Mouse (Mus musculus) CH12.LX (cell line): Measurements from ENCODE around the gene Grb10. TPM values are rescaled to one million over a fixed set of nuclear protein-coding genes. Genes with fewer than 3 reads are reported as not detected.
A peak's percentile ranks its signal among the peaks of the same experiment; 100 is the strongest.

Source experiments
- DNase-seq: peaks from one replicate; pipeline ENCODE4 v3.0.0-alpha.2; 2013; ENCODE audit errors: extremely low read depth
- H3K27ac ChIP-seq: 2 replicates; pipeline ENCODE4 v1.5.1; 2012; ENCODE audit warnings: low read depth, mild to moderate bottlenecking, control low read depth, moderate library complexity; ENCODE audit not compliant: insufficient read depth
- H3K27me3 ChIP-seq: replicated peaks from 2 replicates; pipeline ENCODE3; 2012; ENCODE audit warnings: inconsistent platforms
- H3K36me3 ChIP-seq, 2 experiments: replicated peaks in 1 of 2; 2 replicates each; pipeline versions ENCODE3 to v1.6.1; 2012; ENCODE audit warnings: inconsistent platforms in 1 of 2, low read length in 1 of 2, mild to moderate bottlenecking in 1 of 2, mixed read lengths in 1 of 2, moderate library complexity in 1 of 2; ENCODE audit not compliant: control insufficient read depth in 1 of 2, insufficient read depth in 1 of 2
- H3K4me1 ChIP-seq, 2 experiments: 2 replicates each; pipeline ENCODE4 v1.6.1; 2012; ENCODE audit warnings: inconsistent platforms in 1 of 2, moderate library complexity in 1 of 2; ENCODE audit not compliant: insufficient read depth in 2 of 2, control insufficient read depth in 1 of 2
- H3K4me2 ChIP-seq: 2 replicates; pipeline ENCODE4 v1.6.1; 2012; ENCODE audit warnings: low read depth, mild to moderate bottlenecking, control low read depth; ENCODE audit not compliant: poor library complexity, insufficient read depth, severe bottlenecking
- H3K4me3 ChIP-seq, 3 experiments: fragments of 150-350 bp in 1 of 3; sonication (generic) in 1 of 3; replicated peaks in 1 of 3; 2 replicates each; pipeline versions ENCODE3 to v1.5.1; 2011 to 2012; ENCODE audit warnings: low read depth in 2 of 3, low read length in 2 of 3, mild to moderate bottlenecking in 2 of 3, moderate library complexity in 2 of 3, control low read depth in 1 of 3, improper control_type of control experiment in 1 of 3, inconsistent platforms in 1 of 3, mixed read lengths in 1 of 3; ENCODE audit not compliant: poor library complexity in 1 of 3
- H3K79me2 ChIP-seq: replicated peaks from 2 replicates; pipeline ENCODE4 v1.6.1; 2012; ENCODE audit warnings: mild to moderate bottlenecking, moderate library complexity; ENCODE audit not compliant: control insufficient read depth, poor library complexity, insufficient read depth, severe bottlenecking; ENCODE audit errors: extremely low read depth
- H3K9ac ChIP-seq: 2 replicates; pipeline ENCODE4 v1.6.1; 2012; ENCODE audit warnings: low read depth, mild to moderate bottlenecking, control low read depth, moderate library complexity; ENCODE audit not compliant: insufficient read depth
- H3K9me3 ChIP-seq: replicated peaks from 2 replicates; pipeline ENCODE3; 2012; ENCODE audit warnings: low read length, inconsistent platforms, mixed read lengths
- BHLHE40 ChIP-seq: IDR thresholded peaks from 2 replicates; pipeline ENCODE4 v1.6.1; 2011; ENCODE audit warnings: mild to moderate bottlenecking, low read depth, low read length, improper control_type of control experiment
- CHD1 ChIP-seq: IDR thresholded peaks from 2 replicates; pipeline ENCODE4 v1.6.1; 2012; ENCODE audit warnings: low read depth, low read length, improper control_type of control experiment, inconsistent platforms
- CHD2 ChIP-seq: IDR thresholded peaks from 2 replicates; pipeline ENCODE4 v1.6.1; 2011; ENCODE audit warnings: low read length, improper control_type of control experiment
- CTCF ChIP-seq, 2 experiments: IDR thresholded peaks in 1 of 2; conservative IDR thresholded peaks in 1 of 2; 2 replicates each; pipeline ENCODE4 v1.5.1; 2011 to 2012; ENCODE audit warnings: low read depth in 2 of 2, low read length in 2 of 2, improper control_type of control experiment in 1 of 2, inconsistent platforms in 1 of 2, mild to moderate bottlenecking in 1 of 2, moderate library complexity in 1 of 2
- E2F4 ChIP-seq: IDR thresholded peaks from 2 replicates; pipeline ENCODE4 v1.6.1; 2011; ENCODE audit warnings: low read depth, low read length, improper control_type of control experiment; ENCODE audit not compliant: insufficient replicate concordance
- ELF1 ChIP-seq: IDR thresholded peaks from 2 replicates; pipeline ENCODE4 v1.6.1; 2014; ENCODE audit warnings: low read depth, mild to moderate bottlenecking, inconsistent platforms, low read length, improper control_type of control experiment
- EP300 ChIP-seq: IDR thresholded peaks from 2 replicates; pipeline ENCODE4 v1.6.1; 2011; ENCODE audit warnings: low read length, improper control_type of control experiment
- ETS1 ChIP-seq: conservative IDR thresholded peaks from 2 replicates; pipeline ENCODE4 v1.6.1; 2012; ENCODE audit warnings: low read depth, mild to moderate bottlenecking, inconsistent platforms, low read length, improper control_type of control experiment, moderate library complexity
- GABPA ChIP-seq: IDR thresholded peaks from 2 replicates; pipeline ENCODE4 v1.6.1; 2012; ENCODE audit warnings: low read depth, low read length, improper control_type of control experiment, inconsistent platforms; ENCODE audit not compliant: insufficient replicate concordance
- HCFC1 ChIP-seq: IDR thresholded peaks from 2 replicates; pipeline ENCODE4 v1.6.1; 2012; ENCODE audit warnings: low read depth, mild to moderate bottlenecking, inconsistent platforms, low read length, improper control_type of control experiment
- IRF4 ChIP-seq: IDR thresholded peaks from 2 replicates; pipeline ENCODE4 v1.6.1; 2014; ENCODE audit warnings: low read depth, mild to moderate bottlenecking, inconsistent platforms, low read length, improper control_type of control experiment
- JUN ChIP-seq: IDR thresholded peaks from 2 replicates; pipeline ENCODE4 v1.6.1; 2011; ENCODE audit warnings: low read depth, mild to moderate bottlenecking, low read length, improper control_type of control experiment, moderate library complexity; ENCODE audit not compliant: insufficient read depth
- JUND ChIP-seq: conservative IDR thresholded peaks from 2 replicates; pipeline ENCODE4 v1.6.1; 2011; ENCODE audit warnings: low read depth, low read length, improper control_type of control experiment
- KAT2A ChIP-seq: IDR thresholded peaks from 2 replicates; pipeline ENCODE4 v1.6.1; 2012; ENCODE audit warnings: low read length, improper control_type of control experiment, inconsistent platforms; ENCODE audit not compliant: insufficient replicate concordance
- MAFK ChIP-seq: IDR thresholded peaks from 2 replicates; pipeline ENCODE4 v1.6.1; 2011; ENCODE audit warnings: low read length, improper control_type of control experiment; ENCODE audit not compliant: insufficient replicate concordance
- MAX ChIP-seq: IDR thresholded peaks from 2 replicates; pipeline ENCODE4 v1.6.1; 2011; ENCODE audit warnings: low read length, improper control_type of control experiment
- MAZ ChIP-seq: IDR thresholded peaks from 2 replicates; pipeline ENCODE4 v1.6.1; 2012; ENCODE audit warnings: low read depth, mild to moderate bottlenecking, inconsistent platforms, low read length, improper control_type of control experiment, moderate library complexity
- MEF2A ChIP-seq: IDR thresholded peaks from 2 replicates; pipeline ENCODE4 v1.6.1; 2014; ENCODE audit warnings: low read depth, mild to moderate bottlenecking, inconsistent platforms, low read length, improper control_type of control experiment, borderline replicate concordance
- MXI1 ChIP-seq: IDR thresholded peaks from 2 replicates; pipeline ENCODE4 v1.6.1; 2011; ENCODE audit warnings: mild to moderate bottlenecking, low read depth, low read length, improper control_type of control experiment
- MYC ChIP-seq: IDR thresholded peaks from 2 replicates; pipeline ENCODE4 v1.6.1; 2011; ENCODE audit warnings: low read depth, mild to moderate bottlenecking, improper control_type of control experiment, low read length
- NELFE ChIP-seq: IDR thresholded peaks from 2 replicates; pipeline ENCODE4 v1.6.1; 2011; ENCODE audit warnings: low read depth, low read length, improper control_type of control experiment
- NRF1 ChIP-seq: IDR thresholded peaks from 2 replicates; pipeline ENCODE4 v1.6.1; 2014; ENCODE audit warnings: low read depth, mild to moderate bottlenecking, inconsistent platforms, low read length, improper control_type of control experiment, moderate library complexity
- PAX5 ChIP-seq: IDR thresholded peaks from 2 replicates; pipeline ENCODE4 v1.6.1; 2012; ENCODE audit warnings: low read length, inconsistent platforms, mixed read lengths
- POLR2A ChIP-seq: IDR thresholded peaks from 2 replicates; pipeline ENCODE4 v1.6.1; 2011; ENCODE audit warnings: low read depth, mild to moderate bottlenecking, improper control_type of control experiment, low read length
- POLR2AphosphoS2 ChIP-seq: IDR thresholded peaks from 2 replicates; pipeline ENCODE4 v1.6.1; 2011; ENCODE audit warnings: low read depth, low read length, improper control_type of control experiment
- RAD21 ChIP-seq: IDR thresholded peaks from 2 replicates; pipeline ENCODE4 v1.6.1; 2011; ENCODE audit warnings: low read depth, mild to moderate bottlenecking, low read length, improper control_type of control experiment, moderate library complexity
- RCOR1 ChIP-seq: conservative IDR thresholded peaks from 2 replicates; pipeline ENCODE4 v1.6.1; 2012; ENCODE audit warnings: low read depth, mild to moderate bottlenecking, inconsistent platforms, low read length, improper control_type of control experiment
- SIN3A ChIP-seq: IDR thresholded peaks from 2 replicates; pipeline ENCODE4 v1.6.1; 2012; ENCODE audit warnings: low read length, improper control_type of control experiment, inconsistent platforms
- SMC3 ChIP-seq: IDR thresholded peaks from 2 replicates; pipeline ENCODE4 v1.6.1; 2011; ENCODE audit warnings: low read depth, low read length, improper control_type of control experiment
- TBP ChIP-seq: conservative IDR thresholded peaks from 2 replicates; pipeline ENCODE4 v1.6.1; 2011; ENCODE audit warnings: low read depth, low read length, improper control_type of control experiment
- TCF12 ChIP-seq: IDR thresholded peaks from 2 replicates; pipeline ENCODE4 v1.6.1; 2014; ENCODE audit warnings: low read depth, mild to moderate bottlenecking, inconsistent platforms, low read length, improper control_type of control experiment
- UBTF ChIP-seq: IDR thresholded peaks from 2 replicates; pipeline ENCODE4 v1.6.1; 2012; ENCODE audit warnings: low read depth, mild to moderate bottlenecking, inconsistent platforms, low read length, improper control_type of control experiment, moderate library complexity
- USF1 ChIP-seq: IDR thresholded peaks from 2 replicates; pipeline ENCODE4 v1.6.1; 2014; ENCODE audit warnings: low read depth, mild to moderate bottlenecking, inconsistent platforms, low read length, improper control_type of control experiment
- USF2 ChIP-seq: conservative IDR thresholded peaks from 2 replicates; pipeline ENCODE4 v1.6.1; 2011; ENCODE audit warnings: low read depth, low read length, improper control_type of control experiment
- ZC3H11A ChIP-seq: IDR thresholded peaks from 2 replicates; pipeline ENCODE4 v1.6.1; 2012; ENCODE audit warnings: low read depth, mild to moderate bottlenecking, inconsistent platforms, low read length, improper control_type of control experiment
- ZKSCAN1 ChIP-seq: IDR thresholded peaks from 2 replicates; pipeline ENCODE4 v1.6.1; 2012; ENCODE audit warnings: low read depth, inconsistent platforms, low read length, improper control_type of control experiment, borderline replicate concordance
- ZMIZ1 ChIP-seq: IDR thresholded peaks from 2 replicates; pipeline ENCODE4 v1.6.1; 2012; ENCODE audit warnings: low read depth, mild to moderate bottlenecking, inconsistent platforms, low read length, improper control_type of control experiment
- ZNF384 ChIP-seq: IDR thresholded peaks from 2 replicates; pipeline ENCODE4 v1.6.1; 2012; ENCODE audit warnings: low read depth, low read length, improper control_type of control experiment, inconsistent platforms
- dilution Hi-C: fragments of 300-500 bp; cut with MboI; formaldehyde crosslinking; loops from 2 replicates; pipeline ENCODE4 v1.14.3; 2020; ENCODE audit warnings: low sequenced_read_pairs; ENCODE audit not compliant: extremely low pct_unique_long_range_greater_than_20kb, extremely low pct_ligation_motif_present
- in situ Hi-C: fragments of 300-500 bp; cut with MboI; formaldehyde crosslinking; loops from 3 replicates; pipeline ENCODE4 v1.14.3; 2019; ENCODE audit warnings: low sequenced_read_pairs, low pct_ligation_motif_present, low pct_unique_long_range_greater_than_20kb, mixed read lengths
- polyA plus RNA-seq: library from polyadenylated mRNA; unstranded; fragments of >175 nt; gene quantifications from 2 replicates; pipeline ENCODE4 v1.2.1, GENCODE M21; 2012; ENCODE audit warnings: low read depth; ENCODE audit not compliant: insufficient read length
- total RNA-seq, 2 experiments: library from RNA; depleted of rRNA; stranded (reverse); fragments of 300-350 nt in 1 of 2; fragments of >200 nt in 1 of 2; gene quantifications; 2 replicates each; pipeline ENCODE4 v1.2.3; 2012 to 2014

Grb10 gene
- total and polyA plus RNA-seq, 3 experiments, result 38.4 to 189 (median 137) TPM

- peak overlapping the region; percentile 72 for H3K27ac ChIP-seq
- H3K9me3 ChIP-seq, result no peaks in the 10 kb centered on the region
- H3K4me1 ChIP-seq, result peaks cover 34 to 69% of the 10 kb centered on the region in 2 experiments
- no peaks in the 10 kb centered on the region; the same call in 1 of the 2 replicates for H3K79me2 ChIP-seq
- TF ChIP-seq BHLHE40 (peak; percentile 89), SMC3 (peak; percentile 20), CHD1 (peak; percentile 85), ZMIZ1 (peak; percentile 54), MAX (peak; percentile 87), ETS1 (peak; percentile 97), CTCF (conservative IDR thresholded peaks at IDR 0.05 in 1 of 2, IDR thresholded peaks at IDR 0.05 in 1 of 2; ENCODE audit: low read depth in 2 of 2, low read length in 2 of 2) (no peak), ZC3H11A (no peak), MEF2A (peak; percentile 100), POLR2A (peak; percentile 54), MXI1 (peak; percentile 70), MAZ (peak; percentile 88), TCF12 (peak; percentile 94), UBTF (no peak), E2F4 (no peak), JUND (peak; percentile 94), JUN (peak; percentile 98), MAFK (peak; percentile 77; the same call in 1 of the 2 replicates), TBP (peak; percentile 74; the same call in 1 of the 2 replicates), KAT2A (0 out of 2 replicates have a peak, but pooled peaks have one; percentile 36), IRF4 (peak; percentile 87), ELF1 (peak; percentile 62), MYC (peak; percentile 83; the same call in 1 of the 2 replicates), NELFE (no peak), ZKSCAN1 (no peak), POLR2AphosphoS2 (no peak; the same call in 1 of the 2 replicates), HCFC1 (peak; percentile 63), USF2 (no peak), GABPA (no peak), CHD2 (peak; percentile 81), SIN3A (peak; percentile 63), NRF1 (no peak), USF1 (no peak), ZNF384 (no peak), EP300 (peak; percentile 93), RAD21 (peak; percentile 13; the same call in 1 of the 2 replicates), RCOR1 (peak; percentile 82; the same call in 1 of the 2 replicates), PAX5 (no peak)
- DNase-seq, result peak; percentile 90
- H3K27me3 ChIP-seq, result no peaks in the 10 kb centered on the region
- dilution Hi-C loops (no loop called here), in situ Hi-C loops (loop anchor here (10.0 kb wide), 1 partner anchor 395 kb away; no protein-coding TSS in a partner anchor)
- H3K4me3 ChIP-seq, result peak overlapping the region in 1 of 3 experiments; percentile 8
- H3K9ac ChIP-seq, result peak overlapping the region; percentile 61
- H3K36me3 ChIP-seq, result peaks cover 37 to 78% of the 10 kb centered on the region in 2 experiments
- H3K4me2 ChIP-seq, result peak overlapping the region; percentile 34; the same call in 1 of the 2 replicates
Observed at GRCm38 (mm10) chr11:11939611-11940010, 98.9 kb downstream of the Grb10 start.
